Mouse (Mus musculus) kidney, embryonic 15.5 days (tissue): ENCODE measurements around the gene Tcf3. TPM values are rescaled to one million over a fixed set of nuclear protein-coding genes. Genes with fewer than 3 reads are reported as not detected.
A peak's percentile ranks its signal among the peaks of the same experiment; 100 is the strongest.

Experiments used
- ATAC-seq: fragments of 200-750 bp; cut with Nextera tagmentation; replicated peaks from 2 replicates; pipeline ENCODE4 v1.8.0; 2017; ENCODE audit warnings: moderate TSS enrichment; ENCODE audit not compliant: low FRiP score
- H3K27ac ChIP-seq: fragments of 300-500 bp; sonication (generic); 2 replicates; pipeline ENCODE4 v1.5.1; 2015; ENCODE audit warnings: mild to moderate bottlenecking, inconsistent platforms
- H3K27me3 ChIP-seq: fragments of 300-500 bp; sonication (generic); 2 replicates; pipeline ENCODE4 v1.6.1; 2015; ENCODE audit warnings: inconsistent platforms
- H3K36me3 ChIP-seq: fragments of 300-500 bp; sonication (generic); 2 replicates; pipeline ENCODE4 v1.6.1; 2015; ENCODE audit warnings: inconsistent platforms
- H3K4me1 ChIP-seq: fragments of 300-500 bp; sonication (generic); 2 replicates; pipeline ENCODE4 v1.6.1; 2015; ENCODE audit warnings: inconsistent platforms
- H3K4me2 ChIP-seq: fragments of 300-500 bp; sonication (generic); 2 replicates; pipeline ENCODE4 v1.6.1; 2015; ENCODE audit warnings: moderate library complexity, mild to moderate bottlenecking, inconsistent platforms
- H3K4me3 ChIP-seq: fragments of 300-500 bp; sonication (generic); replicated peaks from 2 replicates; pipeline ENCODE4 v1.5.1; 2015; ENCODE audit warnings: mild to moderate bottlenecking, inconsistent platforms
- H3K9ac ChIP-seq: fragments of 300-500 bp; sonication (generic); 2 replicates; pipeline ENCODE4 v1.6.1; 2015; ENCODE audit warnings: mild to moderate bottlenecking, inconsistent platforms
- H3K9me3 ChIP-seq: fragments of 300-500 bp; sonication (generic); replicated peaks from 2 replicates; pipeline ENCODE4 v1.6.1; 2016; ENCODE audit warnings: inconsistent platforms
- WGBS: fragments of 180-500 bp; shearing (Covaris S2); methylation state at CpG from one replicate; pipeline ENCODE4 v1.1.7; 2015; ENCODE audit warnings: mixed read lengths; 5-methylcytosine and 5-hydroxymethylcytosine counted together
- microRNA-seq: library from miRNA; unstranded; fragments of <30 nt; microRNA quantifications from one replicate; pipeline ENCODE4, GENCODE M21; 2016
- polyA plus RNA-seq: library from polyadenylated mRNA; unstranded; fragments of >200 nt; fragmentation: Nextera tagmentation; extraction: Ambion mirVana; gene quantifications from 2 replicates; pipeline ENCODE4 v1.2.1, GENCODE M21; 2015

Gene Tcf3
- polyA plus RNA-seq, 1 experiment from 2014 or later: 138 TPM

- H3K27me3 ChIP-seq: no peaks in the 10 kb centered on the region
- H3K4me1 ChIP-seq: peaks cover 16% of the 10 kb centered on the region
- no peak overlapping the region for H3K27ac ChIP-seq
- no peak overlapping the region for H3K4me2 ChIP-seq
- H3K36me3 ChIP-seq: no peaks in the 10 kb centered on the region
- ATAC-seq: no peak
- WGBS: 22% methylated on average over 6 of the region's 6 CpGs
- no peaks in the 10 kb centered on the region for H3K9me3 ChIP-seq
- H3K4me3 ChIP-seq: no peak overlapping the region
- H3K9ac ChIP-seq: no peak overlapping the region
Measured at GRCm38 (mm10) chr10:80374063-80374462, 59.4 kb downstream of the Tcf3 start.

- Histone ChIP-seq H3K4me3 (no peak overlapping the region), H3K4me1 (peaks cover 17% of the 10 kb centered on the region), H3K9me3 (0 out of 2 replicates have a peak, but pooled peaks cover 3% of the 10 kb centered on the region), H3K9ac (no peak overlapping the region), H3K27ac (no peak overlapping the region), H3K4me2 (no peak overlapping the region), H3K27me3 (no peaks in the 10 kb centered on the region), H3K36me3 (no peaks in the 10 kb centered on the region)
- no peak for ATAC-seq
- 81% methylated on average over 6 of the region's 6 CpGs for WGBS
Measured at GRCm38 (mm10) chr10:80372706-80373105, 60.7 kb downstream of the Tcf3 start.

- peak overlapping the region; percentile 41 for H3K4me3 ChIP-seq
- ATAC-seq: no peak
- H3K9ac ChIP-seq: no peak overlapping the region
- no peaks in the 10 kb centered on the region for H3K27me3 ChIP-seq
- H3K9me3 ChIP-seq: 0 out of 2 replicates have a peak, but pooled peaks cover 3% of the 10 kb centered on the region
- H3K4me1 ChIP-seq: peaks cover 20% of the 10 kb centered on the region
- no peaks in the 10 kb centered on the region for H3K36me3 ChIP-seq
- H3K4me2 ChIP-seq: peak overlapping the region; percentile 49
- 46% methylated on average over 9 of the region's 9 CpGs for WGBS
- H3K27ac ChIP-seq: peak overlapping the region; percentile 58
Measured at GRCm38 (mm10) chr10:80371983-80372382, 61.5 kb downstream of the Tcf3 start.

GRCm38 (mm10) chr10:80371411-80371966 is 62.0 kb downstream of the Tcf3 start:
- Histone ChIP-seq H3K9me3 (0 out of 2 replicates have a peak, but pooled peaks cover 3% of the 10 kb centered on the region), H3K27me3 (no peaks in the 10 kb centered on the region), H3K27ac (peak overlapping the region; percentile 58), H3K4me1 (peaks cover 20% of the 10 kb centered on the region), H3K4me2 (peak overlapping the region; percentile 49), H3K36me3 (no peaks in the 10 kb centered on the region), H3K9ac (no peak overlapping the region), H3K4me3 (peak overlapping the region; percentile 41)
- WGBS: 4% methylated on average over 12 of the region's 12 CpGs
- ATAC-seq: peak; percentile 86

- no peak overlapping the region for H3K9ac ChIP-seq
- WGBS: 77% methylated on average over 21 of the region's 21 CpGs
- no peak overlapping the region for H3K4me2 ChIP-seq
- no peak for ATAC-seq
- peaks cover 20% of the 10 kb centered on the region for H3K4me1 ChIP-seq
- H3K27ac ChIP-seq: no peak overlapping the region
- H3K36me3 ChIP-seq: no peaks in the 10 kb centered on the region
- H3K4me3 ChIP-seq: no peak overlapping the region
- 0 out of 2 replicates have a peak, but pooled peaks cover under 1% of the 10 kb centered on the region for H3K27me3 ChIP-seq
- H3K9me3 ChIP-seq: 0 out of 2 replicates have a peak, but pooled peaks cover 3% of the 10 kb centered on the region
Measured at GRCm38 (mm10) chr10:80369995-80370747, 63.3 kb downstream of the Tcf3 start.

- Histone ChIP-seq H3K9ac (no peak overlapping the region), H3K27ac (no peak overlapping the region), H3K27me3 (peaks cover 14% of the 10 kb centered on the region), H3K4me2 (no peak overlapping the region), H3K4me3 (no peak overlapping the region), H3K36me3 (no peaks in the 10 kb centered on the region), H3K4me1 (peaks cover 24% of the 10 kb centered on the region), H3K9me3 (0 out of 2 replicates have a peak, but pooled peaks cover 3% of the 10 kb centered on the region)
- WGBS: 92% methylated on average over 6 of the region's 6 CpGs
- no peak for ATAC-seq
Measured at GRCm38 (mm10) chr10:80368392-80368791, 65.1 kb downstream of the Tcf3 start.

GRCm38 (mm10) chr10:80367954-80368353 is 65.5 kb downstream of the Tcf3 start:
- peaks cover 15% of the 10 kb centered on the region for H3K27me3 ChIP-seq
- H3K9me3 ChIP-seq: 0 out of 2 replicates have a peak, but pooled peaks cover 3% of the 10 kb centered on the region
- WGBS: 49% methylated on average over 5 of the region's 5 CpGs
- H3K36me3 ChIP-seq: no peaks in the 10 kb centered on the region
- H3K9ac ChIP-seq: no peak overlapping the region
- no peak overlapping the region for H3K27ac ChIP-seq
- H3K4me2 ChIP-seq: no peak overlapping the region
- ATAC-seq: no peak
- H3K4me3 ChIP-seq: no peak overlapping the region
- H3K4me1 ChIP-seq: peaks cover 24% of the 10 kb centered on the region

- Histone ChIP-seq H3K4me2 (no peak overlapping the region), H3K9me3 (0 out of 2 replicates have a peak, but pooled peaks cover 3% of the 10 kb centered on the region), H3K4me1 (peaks cover 8% of the 10 kb centered on the region; the same call in 1 of the 2 replicates), H3K27me3 (peaks cover 23% of the 10 kb centered on the region), H3K36me3 (no peaks in the 10 kb centered on the region), H3K9ac (no peak overlapping the region), H3K4me3 (no peak overlapping the region), H3K27ac (no peak overlapping the region)
- no peak for ATAC-seq
- 70% methylated on average over 6 of the region's 6 CpGs for WGBS
Measured at GRCm38 (mm10) chr10:80365736-80366135, 67.7 kb downstream of the Tcf3 start.

GRCm38 (mm10) chr10:80363734-80364133 is 69.7 kb downstream of the Tcf3 start:
- Histone ChIP-seq H3K4me2 (no peak overlapping the region), H3K9me3 (0 out of 2 replicates have a peak, but pooled peaks cover 2% of the 10 kb centered on the region), H3K27ac (no peak overlapping the region), H3K36me3 (no peaks in the 10 kb centered on the region), H3K9ac (no peak overlapping the region), H3K27me3 (peaks cover 43% of the 10 kb centered on the region), H3K4me1 (peaks cover 8% of the 10 kb centered on the region; the same call in 1 of the 2 replicates), H3K4me3 (no peak overlapping the region)
- peak; percentile 38; the same call in 1 of the 2 replicates for ATAC-seq
- 36% methylated on average over 6 of the region's 6 CpGs for WGBS

Small RNAs within 50 kb of the gene (microRNA-seq; reads per million reads assigned to microRNA genes)
- gene Gm22721: not detected

Other genes starting within 250 kb of the Tcf3 start
- gene Mum1, start 207.2 kb downstream of the Tcf3 start, polyA plus RNA-seq: 74.8 and 75.5 TPM in 2 replicates
- 376 and 387 TPM in 2 replicates for gene Ndufs7, start 184.5 kb downstream of the Tcf3 start, polyA plus RNA-seq
- 34.2 and 37.0 TPM in 2 replicates for gene Gamt, start 172.6 kb downstream of the Tcf3 start, polyA plus RNA-seq
- 56.3 and 58.5 TPM in 2 replicates for gene Dazap1, start 172.2 kb downstream of the Tcf3 start, polyA plus RNA-seq
- gene Rps15, start 141.2 kb downstream of the Tcf3 start, polyA plus RNA-seq: 1,002 and 1,019 TPM in 2 replicates
- 1.6 and 2.4 TPM in 2 replicates for gene Apc2, start 137.7 kb downstream of the Tcf3 start, polyA plus RNA-seq
- 49.5 and 52.7 TPM in 2 replicates for gene 2310011J03Rik, start 113.1 kb downstream of the Tcf3 start, polyA plus RNA-seq
- 5.8 and 9.1 TPM in 2 replicates for gene Pcsk4, start 104.1 kb downstream of the Tcf3 start, polyA plus RNA-seq
- 8.4 and 10.5 TPM in 2 replicates for gene Reep6, start 103.7 kb downstream of the Tcf3 start, polyA plus RNA-seq
- 3.6 and 5.2 TPM in 2 replicates for gene Adamtsl5, start 85.2 kb downstream of the Tcf3 start, polyA plus RNA-seq
- gene Plk5, start 77.2 kb downstream of the Tcf3 start, polyA plus RNA-seq: 0.67 and 0.70 TPM in 2 replicates
- gene Mex3d, start 46.0 kb downstream of the Tcf3 start, polyA plus RNA-seq: 7.1 and 8.4 TPM in 2 replicates
- 260 and 283 TPM in 2 replicates for gene Mbd3, start 34.1 kb downstream of the Tcf3 start, polyA plus RNA-seq
- 790 and 798 TPM in 2 replicates for gene Uqcr11, start 26.8 kb downstream of the Tcf3 start, polyA plus RNA-seq
- gene Onecut3, start 61.2 kb upstream of the Tcf3 start, polyA plus RNA-seq: not detected in 2 replicates
- 0.23 TPM in 2 replicates for gene Atp8b3, start 105.5 kb upstream of the Tcf3 start, polyA plus RNA-seq
- 23.9 and 29.5 TPM in 2 replicates for gene Rexo1, start 127.9 kb upstream of the Tcf3 start, polyA plus RNA-seq
- gene Klf16, start 143.7 kb upstream of the Tcf3 start, polyA plus RNA-seq: 9.9 and 11.2 TPM in 2 replicates
- gene Abhd17a, start 156.7 kb upstream of the Tcf3 start, polyA plus RNA-seq: 93.5 and 95.4 TPM in 2 replicates
- 93.5 and 107 TPM in 2 replicates for gene Scamp4, start 169.2 kb upstream of the Tcf3 start, polyA plus RNA-seq
- 7.0 and 8.6 TPM in 2 replicates for gene Adat3, start 169.2 kb upstream of the Tcf3 start, polyA plus RNA-seq
- gene Gm49322, start 172.4 kb upstream of the Tcf3 start, polyA plus RNA-seq: 4.5 and 5.3 TPM in 2 replicates
- gene Csnk1g2, start 189.2 kb upstream of the Tcf3 start, polyA plus RNA-seq: 156 and 183 TPM in 2 replicates
- gene Btbd2, start 223.4 kb upstream of the Tcf3 start, polyA plus RNA-seq: 78.6 and 83.2 TPM in 2 replicates
- gene Mknk2, start 244.5 kb upstream of the Tcf3 start, polyA plus RNA-seq: 95.3 and 103 TPM in 2 replicates